Mouse (Mus musculus): Measurements from ENCODE around the gene Orai3. TPM values are rescaled to one million over a fixed set of nuclear protein-coding genes. Genes with fewer than 3 reads are reported as not detected.
A peak's percentile ranks its signal among the peaks of the same experiment; 100 is the strongest.

Orai3 gene
- polyA plus RNA-seq, 1 experiment from 2014 or later: 18.6 TPM

- under 1% methylated on average over 26 of the region's 26 CpGs for WGBS
Measured at GRCm38 (mm10) chr7:127744366-127745045, 25.1 kb upstream of the Orai3 start, which contains the start of gene Fbxl19. Gene Fbxl19 (plus strand): TSS chr7:127744543.

GRCm38 (mm10) chr7:127745251-127745651, 24.4 kb upstream of the Orai3 start:
- Histone ChIP-seq H3K9ac (ENCODE audit: low read length) (peak overlapping the region; percentile 45), H3K36me3 (ENCODE audit: control insufficient read depth, insufficient read depth, low read length) (peaks cover 5% of the 10 kb centered on the region), H3K4me2 (replicated peaks; ENCODE audit: low read depth) (peak overlapping the region; percentile 97), H3K9me3 (ENCODE audit: control insufficient read depth, low read length) (no peaks in the 10 kb centered on the region), H3K4me1 (replicated peaks; ENCODE audit: control insufficient read depth, insufficient read depth) (peaks cover 4% of the 10 kb centered on the region), H3K27me3 (ENCODE audit: control insufficient read depth, insufficient read depth, low read length) (no peaks in the 10 kb centered on the region), H3K4me3 (ENCODE audit: low read depth, low read length) (peak overlapping the region; percentile 72), H3K27ac (replicated peaks) (peak overlapping the region; percentile 79)
- ATAC-seq (ENCODE audit: low FRiP score, low TSS enrichment) (peak; percentile 87), DNase-seq (ENCODE audit: low spot score) (peak; percentile 94)
- TF ChIP-seq CTCF (IDR thresholded peaks at IDR 0.05; ENCODE audit: low read depth): no peak
- no peak for TF ChIP-seq EP300 (optimal IDR thresholded peaks at IDR 0.05)
- WGBS: 0% methylated on average over 19 of the region's 19 CpGs

More at GRCm38 (mm10) chr7:127744366-127745045, 25.1 kb upstream of the Orai3 start, which contains the start of gene Fbxl19:
- DNase-seq (ENCODE audit: low spot score) (peak; percentile 80), ATAC-seq (ENCODE audit: low FRiP score, low TSS enrichment) (no peak)
- H3K27ac ChIP-seq (replicated peaks): peak within 1 kb of the TSS; percentile 79
- no peaks in the 10 kb centered on the region; the same call in 1 of the 2 replicates for H3K36me3 ChIP-seq (ENCODE audit: control insufficient read depth, insufficient read depth, low read length)
- peaks cover 4% of the 10 kb centered on the region for H3K4me1 ChIP-seq (replicated peaks; ENCODE audit: control insufficient read depth, insufficient read depth)
- no peaks in the 10 kb centered on the region for H3K27me3 ChIP-seq (ENCODE audit: control insufficient read depth, insufficient read depth, low read length)
- H3K9me3 ChIP-seq (ENCODE audit: control insufficient read depth, low read length): no peaks in the 10 kb centered on the region
- peak within 1 kb of the TSS; percentile 45; the same call in 1 of the 2 replicates for H3K9ac ChIP-seq (ENCODE audit: low read length)
- peak; percentile 78 for TF ChIP-seq CTCF (IDR thresholded peaks at IDR 0.05; ENCODE audit: low read depth)
- TF ChIP-seq EP300 (optimal IDR thresholded peaks at IDR 0.05): no peak
- H3K4me2 ChIP-seq (replicated peaks; ENCODE audit: low read depth): peak within 1 kb of the TSS; percentile 97
- H3K4me3 ChIP-seq (ENCODE audit: low read depth, low read length): peak within 1 kb of the TSS; percentile 72

- WGBS: under 1% methylated on average over 33 of the region's 39 CpGs
- Histone ChIP-seq H3K36me3 (ENCODE audit: control insufficient read depth, insufficient read depth, low read length) (peaks cover 7% of the 10 kb centered on the region), H3K9me3 (ENCODE audit: control insufficient read depth, low read length) (no peaks in the 10 kb centered on the region), H3K27ac (replicated peaks) (peak overlapping the region; percentile 79), H3K4me2 (replicated peaks; ENCODE audit: low read depth) (peak overlapping the region; percentile 97), H3K9ac (ENCODE audit: low read length) (peak overlapping the region; percentile 76), H3K27me3 (ENCODE audit: control insufficient read depth, insufficient read depth, low read length) (no peaks in the 10 kb centered on the region), H3K4me1 (replicated peaks; ENCODE audit: control insufficient read depth, insufficient read depth) (peaks cover 4% of the 10 kb centered on the region), H3K4me3 (ENCODE audit: low read depth, low read length) (peak overlapping the region; percentile 72)
- ATAC-seq (ENCODE audit: low FRiP score, low TSS enrichment) (peak; percentile 95), DNase-seq (ENCODE audit: low spot score) (peak; percentile 96)
- TF ChIP-seq CTCF (IDR thresholded peaks at IDR 0.05; ENCODE audit: low read depth): peak; percentile 9; the same call in 1 of the 2 replicates
- no peak for TF ChIP-seq EP300 (optimal IDR thresholded peaks at IDR 0.05)
Measured at GRCm38 (mm10) chr7:127745652-127746493, 23.7 kb upstream of the Orai3 start.

GRCm38 (mm10) chr7:127746494-127747491, 22.8 kb upstream of the Orai3 start:
- Histone ChIP-seq H3K4me1 (replicated peaks; ENCODE audit: control insufficient read depth, insufficient read depth) (peaks cover 4% of the 10 kb centered on the region), H3K4me3 (ENCODE audit: low read depth, low read length) (peak overlapping the region; percentile 72), H3K27me3 (ENCODE audit: control insufficient read depth, insufficient read depth, low read length) (no peaks in the 10 kb centered on the region), H3K27ac (replicated peaks) (peak overlapping the region; percentile 56), H3K9ac (ENCODE audit: low read length) (peak overlapping the region; percentile 76), H3K4me2 (replicated peaks; ENCODE audit: low read depth) (peak overlapping the region; percentile 97), H3K36me3 (ENCODE audit: control insufficient read depth, insufficient read depth, low read length) (peaks cover 12% of the 10 kb centered on the region), H3K9me3 (ENCODE audit: control insufficient read depth, low read length) (no peaks in the 10 kb centered on the region)
- TF ChIP-seq EP300 (optimal IDR thresholded peaks at IDR 0.05) (no peak), CTCF (IDR thresholded peaks at IDR 0.05; ENCODE audit: low read depth) (no peak)
- under 1% methylated on average over 38 of the region's 62 CpGs for WGBS
- ATAC-seq (ENCODE audit: low FRiP score, low TSS enrichment) (no peak), DNase-seq (ENCODE audit: low spot score) (peak; percentile 41)

Measured in stomach, postnatal 0 days (tissue).